ENCODE assay signal across 12 mouse cellular contexts in genomic region chr10:116965297-116965696, GRCm38 (mm10). TPM values are rescaled to one million over a fixed set of nuclear protein-coding genes. Genes with fewer than 3 reads are reported as not detected.
DNase-seq lines count a peak whose midpoint lies in the region; ATAC-seq lines count a peak whose summit lies in the region.
"Had no signal": no experiment of that assay in that cellular context is flagged by ENCODE, and none has a peak within 500 bp of the region (broad histone marks: within the 10 kb centered on the region; RNA-seq: fewer than 3 reads in every experiment).

No protein-coding gene starts in this region.

- no peak overlapping the region for H3K9ac ChIP-seq in embryonic facial prominence, embryonic 14.5 days (ENCODE audit: low read depth, low read length)
- no peak overlapping the region for H3K9ac ChIP-seq in kidney, embryonic 15.5 days
- H3K9ac ChIP-seq in lung, embryonic 15.5 days: no peak overlapping the region
- H3K9ac ChIP-seq in hindbrain, embryonic 12.5 days: no peak overlapping the region
- H3K9ac ChIP-seq: forebrain, embryonic 15.5 days had no signal

- 32% methylated on average over 5 of the region's 5 CpGs for WGBS in embryonic facial prominence, embryonic 14.5 days
- WGBS in kidney, embryonic 15.5 days: 46% methylated on average over 5 of the region's 5 CpGs
- WGBS in lung, embryonic 15.5 days: 33% methylated on average over 5 of the region's 5 CpGs
- WGBS in hindbrain, embryonic 12.5 days: 73% methylated on average over 5 of the region's 5 CpGs

- H3K27ac ChIP-seq in embryonic facial prominence, embryonic 14.5 days (replicated peaks; ENCODE audit: low read depth, low read length): no peak overlapping the region; the same call in 1 of the 2 replicates
- 0 out of 2 replicates have a peak overlapping the region, but pooled peaks have one; percentile 3 for H3K27ac ChIP-seq in kidney, embryonic 15.5 days
- H3K27ac ChIP-seq in lung, embryonic 15.5 days: peak overlapping the region; percentile 79
- H3K27ac ChIP-seq in hindbrain, embryonic 12.5 days: no peak overlapping the region
- H3K27ac ChIP-seq: forebrain, embryonic 15.5 days had no signal

- no peaks in the 10 kb centered on the region for H3K9me3 ChIP-seq in embryonic facial prominence, embryonic 14.5 days (ENCODE audit: control insufficient read depth, low read length)
- H3K9me3 ChIP-seq in kidney, embryonic 15.5 days (replicated peaks): no peaks in the 10 kb centered on the region
- H3K9me3 ChIP-seq in lung, embryonic 15.5 days: no peaks in the 10 kb centered on the region
- no peaks in the 10 kb centered on the region for H3K9me3 ChIP-seq in hindbrain, embryonic 12.5 days (replicated peaks)
- H3K9me3 ChIP-seq: forebrain, embryonic 15.5 days had no signal

- peak; percentile 47 for DNase-seq in embryo, embryonic 10.5 days (ENCODE audit: low spot score)
- DNase-seq in embryonic facial prominence, embryonic 14.5 days (ENCODE audit: low spot score): peak; percentile 72
- no peak for DNase-seq in cerebellum, adult 9-11 months
- DNase-seq: right cerebral cortex, adult 18-20 months had no signal

- ATAC-seq in embryonic facial prominence, embryonic 14.5 days (ENCODE audit: low read depth): peak; percentile 33; the same call in 1 of the 2 replicates
- ATAC-seq in kidney, embryonic 15.5 days (replicated peaks; ENCODE audit: low FRiP score): no peak
- peak; percentile 93 for ATAC-seq in lung, embryonic 15.5 days (ENCODE audit: borderline replicate concordance, extremely low read depth, low FRiP score, low TSS enrichment)
- no peak for ATAC-seq in CD4-positive, CD25-positive, alpha-beta regulatory T cell, adult 4 months
- no peak for ATAC-seq in hindbrain, embryonic 12.5 days (ENCODE audit: low FRiP score)
- ATAC-seq: forebrain, embryonic 15.5 days had no signal

- H3K4me2 ChIP-seq in embryonic facial prominence, embryonic 14.5 days (ENCODE audit: low read depth, low read length): no peak overlapping the region
- no peak overlapping the region for H3K4me2 ChIP-seq in kidney, embryonic 15.5 days
- no peak overlapping the region for H3K4me2 ChIP-seq in lung, embryonic 15.5 days
- no peak overlapping the region for H3K4me2 ChIP-seq in hindbrain, embryonic 12.5 days (replicated peaks)
- H3K4me2 ChIP-seq: forebrain, embryonic 15.5 days had no signal

- peaks cover 10% of the 10 kb centered on the region; the same call in 1 of the 2 replicates for H3K4me1 ChIP-seq in embryonic facial prominence, embryonic 14.5 days (ENCODE audit: control insufficient read depth, insufficient read depth, low read length)
- H3K4me1 ChIP-seq in kidney, embryonic 15.5 days: peaks cover 24% of the 10 kb centered on the region; the same call in 1 of the 2 replicates
- H3K4me1 ChIP-seq in lung, embryonic 15.5 days: peaks cover 6% of the 10 kb centered on the region
- no peaks in the 10 kb centered on the region for H3K4me1 ChIP-seq in hindbrain, embryonic 12.5 days
- H3K4me1 ChIP-seq: forebrain, embryonic 15.5 days had no signal

- H3K36me3 ChIP-seq in embryonic facial prominence, embryonic 14.5 days (ENCODE audit: control insufficient read depth, insufficient read depth, low read length): no peaks in the 10 kb centered on the region
- no peaks in the 10 kb centered on the region for H3K36me3 ChIP-seq in kidney, embryonic 15.5 days
- no peaks in the 10 kb centered on the region for H3K36me3 ChIP-seq in lung, embryonic 15.5 days
- no peaks in the 10 kb centered on the region for H3K36me3 ChIP-seq in hindbrain, embryonic 12.5 days
- H3K36me3 ChIP-seq: forebrain, embryonic 15.5 days had no signal

- H3K4me3 ChIP-seq in embryonic facial prominence, embryonic 14.5 days (ENCODE audit: low read depth, low read length): no peak overlapping the region
- H3K4me3 ChIP-seq in kidney, embryonic 15.5 days (replicated peaks): no peak overlapping the region
- no peak overlapping the region for H3K4me3 ChIP-seq in lung, embryonic 15.5 days
- H3K4me3 ChIP-seq in hindbrain, embryonic 12.5 days: no peak overlapping the region
- H3K4me3 ChIP-seq: forebrain, embryonic 15.5 days had no signal

- no peaks in the 10 kb centered on the region for H3K27me3 ChIP-seq in embryonic facial prominence, embryonic 14.5 days (replicated peaks; ENCODE audit: control insufficient read depth, insufficient read depth, low read length)
- H3K27me3 ChIP-seq in kidney, embryonic 15.5 days: no peaks in the 10 kb centered on the region
- no peaks in the 10 kb centered on the region for H3K27me3 ChIP-seq in lung, embryonic 15.5 days
- H3K27me3 ChIP-seq in hindbrain, embryonic 12.5 days: no peaks in the 10 kb centered on the region
- H3K27me3 ChIP-seq: forebrain, embryonic 15.5 days had no signal

RNA-seq across cellular contexts. Expression of gene Gm10271, which starts 7.1 kb away (rescaled TPM):
- not detected in 2 replicates for polyA plus RNA-seq in embryonic facial prominence, embryonic 14.5 days (2014; fragmentation: Nextera tagmentation; extraction: Ambion mirVana)
- not detected in 2 replicates for polyA plus RNA-seq in kidney, embryonic 15.5 days (2015; fragmentation: Nextera tagmentation; extraction: Ambion mirVana)
- not detected in 2 replicates for polyA plus RNA-seq in lung, embryonic 15.5 days (2015; fragmentation: Nextera tagmentation; extraction: Ambion mirVana)
- polyA plus RNA-seq in CD4-positive, CD25-positive, alpha-beta regulatory T cell, adult 4 months (2017; shearing (Covaris generic)): not detected
- polyA plus RNA-seq in hindbrain, embryonic 12.5 days (2016; fragmentation: Nextera tagmentation; extraction: Ambion mirVana): not detected in 2 replicates
- polyA plus RNA-seq: forebrain, embryonic 15.5 days; heart, embryonic 14.5 days; intestine, embryonic 14.5 days; neural tube, embryonic 11.5 days had no signal

RNA-seq across cellular contexts. Expression of gene Rab3ip, which starts 14.7 kb away (rescaled TPM):
- 28.6 and 29.9 TPM in 2 replicates for polyA plus RNA-seq in embryonic facial prominence, embryonic 14.5 days (2014; fragmentation: Nextera tagmentation; extraction: Ambion mirVana)
- polyA plus RNA-seq in kidney, embryonic 15.5 days (2015; fragmentation: Nextera tagmentation; extraction: Ambion mirVana): 114 and 121 TPM in 2 replicates
- 31.1 and 32.3 TPM in 2 replicates for polyA plus RNA-seq in lung, embryonic 15.5 days (2015; fragmentation: Nextera tagmentation; extraction: Ambion mirVana)
- 10 to 100 TPM; 12.1 to 15.9 TPM for polyA plus RNA-seq in CD4-positive, CD25-positive, alpha-beta regulatory T cell, adult 4 months (2017; shearing (Covaris generic))
- polyA plus RNA-seq in hindbrain, embryonic 12.5 days (2016; fragmentation: Nextera tagmentation; extraction: Ambion mirVana): 40.4 and 44.1 TPM in 2 replicates

RNA-seq across cellular contexts. Expression of gene Best3, which starts 20.8 kb away (rescaled TPM):
- polyA plus RNA-seq in embryonic facial prominence, embryonic 14.5 days (2014; fragmentation: Nextera tagmentation; extraction: Ambion mirVana): 2.3 and 4.6 TPM in 2 replicates
- 0.30 and 0.44 TPM in 2 replicates for polyA plus RNA-seq in kidney, embryonic 15.5 days (2015; fragmentation: Nextera tagmentation; extraction: Ambion mirVana)
- polyA plus RNA-seq in lung, embryonic 15.5 days (2015; fragmentation: Nextera tagmentation; extraction: Ambion mirVana): 0.14 and 0.28 TPM in 2 replicates
- polyA plus RNA-seq in CD4-positive, CD25-positive, alpha-beta regulatory T cell, adult 4 months (2017; shearing (Covaris generic)): not detected
- polyA plus RNA-seq in hindbrain, embryonic 12.5 days (2016; fragmentation: Nextera tagmentation; extraction: Ambion mirVana): 0.22 and 0.53 TPM in 2 replicates

Comparison
In these comparisons a context has a peak if more than half of its experiments do, and no peak if none do; other contexts are left out.
1. ATAC-seq: peak in embryonic facial prominence, embryonic 14.5 days (single experiment) and lung, embryonic 15.5 days (single experiment); none in kidney, embryonic 15.5 days (single experiment), CD4-positive, CD25-positive, alpha-beta regulatory T cell, adult 4 months (single experiment) and hindbrain, embryonic 12.5 days (single experiment).
2. H3K27ac ChIP-seq: peak in kidney, embryonic 15.5 days (single experiment) and lung, embryonic 15.5 days (single experiment); none in embryonic facial prominence, embryonic 14.5 days (single experiment) and hindbrain, embryonic 12.5 days (single experiment).